Mouse (Mus musculus) monocyte, adult 2 months (primary cell): ENCODE results near the gene Larp1.
"Not testable (repeated sequence)": the region's sequence is repeated elsewhere in the genome, so short reads cannot be mapped to it uniquely, and the experiment has no call there.

Experiments
- DNase-seq, 2 experiments: peaks; one replicate each; pipeline ENCODE4 v3.0.0; 2022; ENCODE audit warnings: low spot score in 2 of 2, low read depth in 1 of 2

Gene Larp1

DNA sequence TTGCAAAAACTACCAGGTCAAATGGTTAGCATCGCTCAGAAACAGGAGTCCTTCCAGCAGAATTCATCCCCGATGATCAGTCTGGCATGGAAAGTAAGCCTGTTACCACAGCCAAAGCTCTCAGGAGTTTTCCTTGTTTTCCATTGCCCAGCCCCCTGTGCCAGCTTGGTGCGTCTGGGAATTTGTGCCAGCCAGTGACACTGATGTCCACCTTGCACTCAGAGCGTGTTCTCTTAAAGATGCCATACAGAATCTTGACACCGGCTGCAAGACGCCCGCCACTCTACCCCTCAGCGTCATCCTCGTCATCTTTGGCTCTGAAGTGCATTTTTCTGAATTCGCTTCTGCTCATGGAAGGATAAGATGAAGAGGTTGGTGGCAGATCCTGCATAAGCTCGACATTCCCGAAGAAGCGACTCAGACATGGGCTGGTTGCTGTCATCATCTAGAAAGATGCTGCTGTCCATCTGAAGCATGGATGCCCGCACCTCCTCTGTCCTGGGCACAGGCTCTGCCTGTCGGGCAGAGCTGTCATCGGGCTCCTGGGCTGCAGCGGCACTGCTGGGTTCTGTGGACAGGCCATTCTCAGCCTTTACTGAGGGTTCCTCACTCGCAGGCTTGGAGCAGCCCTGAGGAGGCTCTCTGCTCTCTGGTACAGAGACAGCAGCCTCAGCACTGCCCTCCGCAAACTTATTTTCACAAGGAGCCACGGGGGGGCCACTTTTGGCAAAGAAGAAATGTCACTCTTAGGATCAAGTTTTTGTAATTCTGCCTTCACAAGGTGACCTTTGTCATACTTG is 88.2 kb downstream of the Larp1 start:
- no peak for DNase-seq

DNA sequence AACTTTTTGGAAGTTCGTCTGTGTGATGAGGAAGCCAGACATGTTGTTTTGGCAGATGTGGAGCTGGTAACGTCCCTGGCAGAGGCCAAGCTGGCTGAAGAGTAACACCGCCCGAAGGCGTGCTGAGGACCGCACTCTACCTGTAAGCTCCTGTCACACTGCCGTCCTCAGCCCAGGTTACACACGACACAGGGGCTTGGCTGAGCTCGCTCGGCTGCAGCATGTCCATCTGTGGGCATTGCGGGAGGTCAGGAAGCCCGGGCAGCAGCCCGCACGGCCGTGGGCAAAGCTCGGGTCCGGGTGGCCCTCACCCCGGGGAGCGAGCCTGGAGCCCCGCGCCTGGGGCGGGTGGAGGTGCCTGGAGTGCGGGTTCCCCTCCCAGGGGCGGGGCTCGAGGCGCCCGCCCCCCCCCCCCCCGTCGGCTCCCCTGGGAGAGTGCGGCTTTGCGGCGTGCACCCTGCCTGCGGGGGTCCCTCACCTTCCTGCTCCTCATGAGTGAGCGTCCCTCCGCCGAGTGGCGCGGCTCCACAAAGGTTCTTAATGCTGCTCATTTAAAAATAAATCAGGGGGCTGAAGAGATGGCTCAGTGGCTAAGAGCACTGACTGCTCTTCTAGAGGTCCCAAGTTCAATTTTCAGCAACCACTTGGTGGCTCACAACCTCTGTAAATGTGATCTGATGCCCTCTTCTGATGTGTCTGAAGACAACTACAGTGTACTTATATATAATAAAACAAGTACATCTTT is 88.9 kb downstream of the Larp1 start:
- no peak for DNase-seq

DNA sequence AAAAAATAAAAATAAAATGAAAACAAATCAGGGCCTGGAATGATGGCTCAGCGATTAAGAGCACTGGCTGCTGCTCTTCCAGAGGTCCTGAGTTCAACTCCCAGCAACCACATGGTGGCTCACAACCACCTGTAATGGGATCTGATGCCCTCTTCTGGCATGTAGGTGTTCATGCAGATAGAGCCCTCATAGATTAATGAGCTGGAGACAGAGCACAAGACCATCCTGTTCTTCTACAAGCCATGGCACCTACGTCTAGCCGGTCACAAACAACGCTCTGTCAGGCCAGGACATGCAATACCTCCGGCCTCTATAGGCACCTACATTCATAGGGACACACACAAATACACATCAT is 89.5 kb downstream of the Larp1 start:
- DNase-seq, result not testable (repeated sequence)

DNA sequence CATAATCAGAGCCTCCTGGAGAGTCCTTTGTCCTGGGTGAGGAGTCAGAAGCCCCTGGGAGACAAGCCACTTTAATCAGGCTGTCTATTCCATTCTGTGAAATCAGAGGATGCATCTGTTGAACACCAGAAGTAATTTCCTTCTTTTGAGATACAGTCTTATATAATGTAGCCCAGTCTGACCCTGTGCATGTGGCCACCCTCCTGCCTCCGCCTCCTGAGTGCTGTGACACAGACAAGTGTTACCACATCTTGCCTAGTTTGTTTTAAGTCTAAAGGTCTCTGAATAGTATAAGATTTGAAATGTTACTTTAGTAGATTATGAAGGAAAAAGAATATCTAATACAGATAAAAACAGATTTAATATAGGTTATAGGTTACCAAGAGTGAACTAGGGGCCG is 91.1 kb downstream of the Larp1 start:
- no peak for DNase-seq

DNA sequence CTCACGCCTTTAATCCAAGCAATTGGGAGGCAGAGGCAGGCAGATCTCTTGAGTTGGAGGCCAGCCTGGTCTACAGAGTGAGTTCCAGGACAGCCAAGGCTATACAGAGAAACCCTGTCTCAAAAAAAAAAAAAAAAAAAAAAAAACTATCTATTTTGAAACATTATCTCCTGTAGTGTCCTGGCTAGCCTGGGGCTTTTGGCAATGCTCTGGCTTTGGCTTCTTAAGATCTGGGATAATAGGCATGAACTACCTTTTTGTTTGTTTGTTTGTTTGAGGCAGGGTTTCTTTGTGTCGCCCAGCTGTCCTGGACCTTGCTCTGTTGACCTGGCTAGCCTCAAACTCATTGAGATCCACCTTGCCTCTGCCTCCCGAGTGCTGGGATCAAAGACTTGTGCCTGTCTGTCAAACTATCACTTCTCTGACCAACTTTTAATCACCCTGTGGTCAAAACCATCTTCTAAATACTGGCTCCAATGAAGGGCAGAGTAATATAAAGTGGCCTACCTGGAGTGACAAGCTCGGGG is 92.4 kb downstream of the Larp1 start:
- DNase-seq, result no peak

DNA sequence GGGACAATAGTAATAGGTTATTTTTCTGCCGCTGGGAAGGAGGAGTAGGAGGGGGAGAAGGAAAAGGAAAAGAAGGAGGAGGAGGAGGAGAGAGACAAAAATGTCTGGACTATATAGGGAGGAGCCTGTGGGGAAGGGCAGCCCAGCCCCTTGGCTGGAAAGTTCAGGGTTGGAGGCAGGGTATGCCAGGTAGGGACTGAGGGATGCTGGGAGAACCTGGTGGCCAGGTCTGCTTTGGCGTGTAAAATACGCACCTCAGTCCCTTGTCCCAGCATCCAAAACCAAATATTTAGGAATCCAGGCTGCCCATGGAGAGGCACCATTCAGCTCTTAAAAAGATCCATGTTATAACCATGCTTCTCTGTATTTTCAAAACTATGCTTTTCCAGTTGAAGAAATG is 93.3 kb downstream of the Larp1 start:
- no peak for DNase-seq

DNA sequence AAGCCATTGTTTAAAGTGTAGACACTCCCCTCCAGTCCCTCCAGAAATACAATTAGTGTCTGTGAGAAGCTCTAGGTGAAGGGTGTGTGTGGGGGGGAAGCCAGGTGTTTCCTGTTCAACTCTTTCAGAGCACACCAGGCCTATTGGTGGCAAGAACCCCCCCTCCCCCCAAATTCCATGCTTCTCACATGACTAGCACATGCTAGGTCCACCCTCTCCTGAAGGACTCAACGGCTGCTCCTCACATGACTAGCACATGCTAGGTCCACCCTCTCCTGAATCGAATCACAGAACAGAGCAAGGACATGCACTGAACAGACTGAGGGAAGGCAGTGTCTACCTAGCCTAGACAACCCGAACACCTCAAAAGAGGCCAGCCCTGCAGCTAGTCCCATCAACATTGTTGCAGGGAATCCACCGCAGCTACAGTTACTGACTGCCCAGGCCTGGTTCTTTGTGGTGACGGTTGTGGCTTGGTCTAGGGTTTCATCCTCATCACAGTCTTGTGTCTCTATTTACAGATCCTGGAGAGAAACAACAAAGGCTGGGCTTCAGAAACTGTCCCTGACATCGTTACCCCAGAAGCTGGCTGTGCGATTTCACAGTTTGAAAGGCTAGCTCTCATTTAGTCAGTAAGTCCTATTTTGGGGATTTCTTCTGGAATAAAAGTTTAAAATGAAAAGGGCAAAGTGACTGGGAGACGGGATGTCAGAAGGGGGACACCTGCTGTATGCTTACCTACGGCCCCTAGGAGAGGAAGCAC is 93.9 kb downstream of the Larp1 start:
- DNase-seq, result no peak

DNA sequence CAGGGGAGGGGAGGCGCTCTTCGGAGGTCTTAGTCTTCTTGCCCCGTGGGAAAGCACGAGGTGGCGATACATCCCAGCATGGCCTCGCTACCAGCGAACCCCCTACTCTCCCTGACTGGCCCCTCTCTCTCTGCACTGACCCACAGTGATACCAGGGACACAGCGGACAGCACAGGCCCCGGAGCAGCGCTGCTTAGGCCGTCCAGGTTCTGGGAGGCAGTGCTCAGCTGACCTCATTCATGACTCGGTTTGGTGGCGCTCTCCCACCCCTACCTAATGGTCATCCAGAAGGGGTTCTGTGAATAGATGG is 94.4 kb downstream of the Larp1 start:
- DNase-seq, result no peak

DNA sequence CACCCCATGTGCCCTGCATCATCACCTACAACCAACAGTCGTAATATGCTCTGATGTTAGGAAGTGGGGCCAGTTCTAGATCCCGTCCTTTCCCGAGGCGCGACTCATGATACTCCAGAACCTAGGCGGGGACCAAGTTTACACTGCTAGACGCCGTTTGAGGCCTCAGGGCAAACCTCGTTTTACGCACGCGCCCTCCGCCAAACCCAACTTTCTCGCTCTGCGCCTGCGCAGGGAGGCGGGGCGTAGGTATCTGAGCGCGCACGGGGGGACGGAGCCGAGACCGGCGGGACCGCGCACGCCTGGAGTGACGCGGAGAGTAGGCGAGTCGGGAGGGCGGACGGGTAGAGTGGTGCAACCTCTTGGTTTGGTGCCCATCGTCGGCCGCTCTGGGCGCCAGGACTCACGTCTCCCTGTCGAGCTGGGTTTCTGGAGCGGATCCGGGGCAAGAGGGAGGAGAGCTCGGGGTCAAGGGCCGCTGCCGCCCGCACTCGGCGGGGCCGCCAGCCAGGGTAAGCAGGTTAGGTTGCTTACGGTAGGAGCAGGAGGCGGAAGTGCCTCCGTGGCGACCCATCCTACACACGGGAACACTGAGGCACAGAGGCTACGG is 94.9 kb downstream of the Larp1 start, which contains the start of gene Cnot8:
TSS of gene Cnot8 (plus strand) at position 457 of the 610 bp plus-strand sequence.
- DNase-seq, result peak; percentile 98 to 99

DNA sequence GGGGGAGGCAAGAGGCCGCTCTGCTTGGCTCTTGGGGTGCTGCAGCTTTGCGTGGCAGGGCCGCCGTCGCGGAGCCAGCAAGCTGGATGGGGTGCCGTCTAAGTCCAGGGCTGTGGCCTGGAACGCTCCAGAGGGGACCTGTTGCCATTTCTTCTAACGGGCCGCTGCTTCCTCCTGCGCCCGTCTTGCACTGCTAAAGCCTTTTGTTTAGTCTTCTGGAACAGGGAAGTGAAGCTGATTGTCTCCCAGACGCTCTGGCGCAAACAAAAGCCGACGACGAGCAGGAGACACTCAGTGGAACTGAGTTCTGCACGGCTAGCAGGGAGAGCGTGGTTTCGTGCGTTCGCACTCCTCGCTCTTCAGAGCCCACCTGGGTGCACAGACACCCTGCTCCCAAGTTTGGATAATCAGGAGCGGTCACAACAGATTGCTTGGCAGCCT is 95.5 kb downstream of the Larp1 start:
- DNase-seq, result peak; percentile 68 to 71

DNA sequence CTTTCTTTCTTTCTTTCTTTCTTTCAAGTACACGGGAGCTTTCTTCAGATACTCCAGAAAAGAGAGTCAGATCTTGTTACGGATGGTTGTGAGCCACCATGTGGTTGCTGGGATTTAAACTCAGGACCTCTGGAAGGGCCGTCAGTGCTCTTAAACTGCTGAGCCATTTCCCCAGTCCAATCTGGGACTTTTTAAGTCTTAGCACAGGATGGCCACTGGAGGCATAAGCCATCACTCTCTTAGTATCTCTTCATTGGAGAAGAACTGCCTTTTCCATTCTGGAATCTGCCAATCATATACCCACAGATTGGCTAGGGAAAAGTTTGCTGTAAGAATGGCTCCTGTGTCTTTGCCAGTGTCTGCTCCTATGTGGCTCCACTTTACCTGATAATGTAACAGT is 98.1 kb downstream of the Larp1 start:
- DNase-seq, result no peak

DNA sequence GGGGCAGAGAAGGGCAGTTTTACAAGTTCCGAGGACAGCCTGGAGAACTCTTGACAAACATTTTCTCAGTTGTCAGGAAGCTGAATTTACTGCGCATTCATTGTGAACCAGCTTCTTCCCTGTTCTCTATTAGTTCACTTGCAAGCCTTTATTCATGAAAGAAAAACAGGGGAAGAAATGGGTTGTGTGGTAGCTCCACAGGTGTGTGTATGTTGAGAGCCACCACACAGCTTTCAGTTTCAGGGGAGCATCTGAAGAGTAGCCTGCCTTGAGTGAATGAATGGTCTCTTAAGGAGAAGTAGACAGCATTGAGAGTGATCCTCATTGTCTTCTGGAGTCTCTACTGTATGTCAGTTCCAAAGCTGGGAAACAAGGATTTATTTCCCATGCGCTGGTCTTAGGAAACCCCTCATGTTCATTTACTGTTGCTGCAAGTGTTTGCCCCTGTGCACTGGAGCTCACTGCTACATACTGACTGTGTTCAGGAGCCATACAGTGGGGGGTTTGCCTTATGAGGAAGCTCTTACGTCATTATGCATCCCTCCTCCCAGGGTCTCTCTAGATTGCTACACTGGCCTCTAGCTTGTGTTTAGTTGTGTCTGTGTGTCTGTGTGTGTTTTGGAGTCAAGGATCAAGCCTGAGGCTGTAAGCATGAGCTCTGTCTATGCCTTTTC is 98.9 kb downstream of the Larp1 start:
- DNase-seq, result no peak
